Mouse (Mus musculus): Measurements from ENCODE around the gene Olfr1297. TPM values are rescaled to one million over a fixed set of nuclear protein-coding genes. Genes with fewer than 3 reads are reported as not detected.

Olfr1297 gene
- not detected for total RNA-seq (2023)

DNA sequence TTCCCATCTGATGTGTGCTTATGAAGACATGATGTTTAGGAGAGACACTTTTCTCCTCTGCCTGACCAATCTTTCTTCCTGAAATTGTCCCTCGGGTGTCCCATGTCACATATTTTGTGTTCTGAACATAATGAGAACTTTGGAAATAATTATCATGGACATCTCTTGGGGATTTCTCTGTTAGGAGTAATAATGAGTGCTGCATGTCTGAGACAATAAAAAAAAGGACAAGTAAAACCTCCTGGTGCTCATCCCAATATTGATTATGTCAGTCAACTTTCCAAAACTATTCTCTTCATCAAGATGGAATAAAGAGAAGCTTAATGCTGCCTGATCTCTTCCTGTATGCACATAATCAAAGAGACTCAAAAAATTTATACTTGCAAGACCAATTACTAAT is at the start of gene Olfr1297:
Olfr1297 (minus strand) TSS at position 101 of the 400 bp plus-strand sequence.

DNA sequence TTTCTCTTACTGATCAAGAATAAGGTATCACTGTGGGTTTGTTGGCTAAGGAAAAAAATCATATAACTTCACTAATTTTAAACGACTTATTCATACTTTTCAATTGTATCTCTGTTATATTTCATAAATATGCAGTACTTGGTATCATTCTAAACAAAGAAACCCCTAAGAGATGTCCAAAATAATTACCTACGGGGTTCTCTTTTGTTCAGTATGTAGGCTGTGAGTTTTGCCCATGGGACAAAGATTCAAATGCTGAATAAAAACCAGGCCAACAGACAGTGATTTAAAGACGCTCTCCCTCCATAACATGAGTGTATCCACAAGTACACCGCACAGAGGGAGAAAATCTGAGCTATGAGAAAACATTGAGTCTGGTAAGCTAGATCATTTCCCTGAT is 34.8 kb upstream of the Olfr1297 start, which contains the start of gene Olfr1299:
Olfr1299 (plus strand) TSS at position 301 of the 400 bp plus-strand sequence.

GRCm38 (mm10) chr2:111649101-111649500 is 22.8 kb upstream of the Olfr1297 start, which contains the start of gene Olfr1298:
Gene Olfr1298 (minus strand): TSS chr2:111649201.

GRCm38 (mm10) chr2:111569581-111569980 is 56.7 kb downstream of the Olfr1297 start, which contains the start of gene Olfr1295:
Gene Olfr1295 (minus strand): TSS chr2:111569681.

Other genes starting within 250 kb of the Olfr1297 start
- not detected for gene Olfr1286, start 203.4 kb downstream of the Olfr1297 start, total RNA-seq (2023)
- not detected for gene Olfr1287, start 177.4 kb downstream of the Olfr1297 start, total RNA-seq (2023)
- gene Olfr1288, start 152.4 kb downstream of the Olfr1297 start, total RNA-seq (2023) = not detected
- gene Olfr1289, start 145.7 kb downstream of the Olfr1297 start, total RNA-seq (2023) = not detected
- gene Olfr1290, start 132.7 kb downstream of the Olfr1297 start, total RNA-seq (2023) = not detected
- not detected for gene Olfr1291-ps1, start 129.3 kb downstream of the Olfr1297 start, total RNA-seq (2023)
- not detected for gene Olfr1293-ps, start 101.3 kb downstream of the Olfr1297 start, total RNA-seq (2023)
- not detected for gene Olfr1294, start 86.2 kb downstream of the Olfr1297 start, total RNA-seq (2023)
- not detected for gene Olfr1295, start 56.8 kb downstream of the Olfr1297 start, total RNA-seq (2023)
- not detected for gene Olfr1298, start 22.7 kb upstream of the Olfr1297 start, total RNA-seq (2023)
- gene Olfr1299, start 34.9 kb upstream of the Olfr1297 start, total RNA-seq (2023) = not detected
- gene Olfr1301, start 124.5 kb upstream of the Olfr1297 start, total RNA-seq (2023) = not detected
- not detected for gene Olfr1302, start 150.9 kb upstream of the Olfr1297 start, total RNA-seq (2023)
- not detected for gene Olfr1303, start 193.8 kb upstream of the Olfr1297 start, total RNA-seq (2023)

All from T-cell, adult 66 days (primary cell).